Mouse (Mus musculus) liver, postnatal 0 days (tissue): Measurements from ENCODE around the gene Syn3. TPM values are rescaled to one million over a fixed set of nuclear protein-coding genes. Genes with fewer than 3 reads are reported as not detected.
A peak's percentile ranks its signal among the peaks of the same experiment; 100 is the strongest.

ENCODE experiments used
- ATAC-seq: fragments of 200-750 bp; cut with Nextera tagmentation; 2 replicates; pipeline ENCODE4 v1.8.0; 2017; ENCODE audit warnings: mild to moderate bottlenecking, moderate library complexity
- DNase-seq: peaks from one replicate; pipeline ENCODE4 v3.0.0-alpha.2; 2016
- H3K27ac ChIP-seq: fragments of 300-500 bp; sonication (generic); 2 replicates; pipeline ENCODE4 v1.5.1; 2014; ENCODE audit warnings: antibody characterized with exemption, moderate library complexity, mild to moderate bottlenecking, low read depth
- H3K27me3 ChIP-seq: fragments of 300-500 bp; sonication (generic); 2 replicates; pipeline ENCODE4 v1.6.1; 2014; ENCODE audit warnings: low read length, control low read depth, mixed read lengths; ENCODE audit not compliant: insufficient read depth
- H3K36me3 ChIP-seq: fragments of 300-500 bp; sonication (generic); replicated peaks from 2 replicates; pipeline ENCODE4 v1.6.1; 2014; ENCODE audit warnings: mild to moderate bottlenecking, control low read depth, low read length, moderate library complexity, mixed read lengths; ENCODE audit not compliant: insufficient read depth
- H3K4me1 ChIP-seq: fragments of 300-500 bp; sonication (generic); 2 replicates; pipeline ENCODE4 v1.6.1; 2014; ENCODE audit warnings: antibody characterized with exemption, mild to moderate bottlenecking, control low read depth; ENCODE audit not compliant: insufficient read depth
- H3K4me2 ChIP-seq: fragments of 300-500 bp; sonication (generic); 2 replicates; pipeline ENCODE4 v1.6.1; 2014; ENCODE audit warnings: low read depth, mild to moderate bottlenecking, low read length, moderate library complexity, mixed read lengths
- H3K4me3 ChIP-seq: fragments of 300-500 bp; sonication (generic); 2 replicates; pipeline ENCODE4 v1.5.1; 2014; ENCODE audit warnings: low read depth, low read length
- H3K9ac ChIP-seq: fragments of 300-500 bp; sonication (generic); replicated peaks from 2 replicates; pipeline ENCODE4 v1.6.1; 2014; ENCODE audit warnings: mild to moderate bottlenecking, moderate library complexity
- H3K9me3 ChIP-seq: fragments of 300-500 bp; sonication (generic); 2 replicates; pipeline ENCODE4 v1.6.1; 2016; ENCODE audit warnings: mild to moderate bottlenecking, control low read depth, low read length, mixed read lengths
- CTCF ChIP-seq: sonication (generic); IDR thresholded peaks from 2 replicates; pipeline ENCODE4 v1.5.1; 2016; ENCODE audit warnings: antibody characterized with exemption, low read depth
- EP300 ChIP-seq: IDR thresholded peaks from 2 replicates; pipeline ENCODE4 v1.6.1; 2016; ENCODE audit warnings: antibody characterized with exemption, low read depth, mild to moderate bottlenecking
- WGBS: fragments of 180-500 bp; shearing (Covaris S2); extraction: QIAGEN DNeasy Blood & Tissue Kit; methylation state at CpG from one replicate; pipeline ENCODE4 v1.1.7; 2014; ENCODE audit not compliant: insufficient replicate concordance; 5-methylcytosine and 5-hydroxymethylcytosine counted together
- polyA plus RNA-seq: library from polyadenylated mRNA; unstranded; fragments of >200 nt; fragmentation: Nextera tagmentation; extraction: Ambion mirVana; gene quantifications from 2 replicates; pipeline ENCODE4 v1.2.1, GENCODE M21; 2015

Gene Syn3
- polyA plus RNA-seq, 1 experiment from 2014 or later, result 0.25 TPM

- Histone ChIP-seq H3K4me2 (no peak overlapping the region), H3K4me3 (no peak overlapping the region), H3K27ac (peak overlapping the region; percentile 40; the same call in 1 of the 2 replicates), H3K4me1 (no peaks in the 10 kb centered on the region), H3K9me3 (no peaks in the 10 kb centered on the region), H3K36me3 (no peaks in the 10 kb centered on the region), H3K9ac (no peak overlapping the region), H3K27me3 (no peaks in the 10 kb centered on the region)
- ATAC-seq, result peak; percentile 66
- DNase-seq, result peak; percentile 20
- TF ChIP-seq CTCF, result no peak
- peak; percentile 69; the same call in 1 of the 2 replicates for TF ChIP-seq EP300
- 33% methylated on average over 19 of the region's 19 CpGs for WGBS
Observed at GRCm38 (mm10) chr10:86273410-86274191, 225.1 kb downstream of the Syn3 start.

- Histone ChIP-seq H3K9ac (no peak overlapping the region), H3K4me1 (no peaks in the 10 kb centered on the region), H3K4me3 (no peak overlapping the region), H3K27ac (no peak overlapping the region), H3K27me3 (no peaks in the 10 kb centered on the region), H3K9me3 (no peaks in the 10 kb centered on the region), H3K36me3 (no peaks in the 10 kb centered on the region), H3K4me2 (no peak overlapping the region)
- TF ChIP-seq CTCF, result no peak
- no peak for TF ChIP-seq EP300
- ATAC-seq (no peak), DNase-seq (no peak)
- WGBS, result 82% methylated on average over 3 of the region's 3 CpGs
Observed at GRCm38 (mm10) chr10:86272826-86273225, 225.9 kb downstream of the Syn3 start.

GRCm38 (mm10) chr10:86270254-86270653, 228.4 kb downstream of the Syn3 start:
- Histone ChIP-seq H3K4me1 (no peaks in the 10 kb centered on the region), H3K9ac (no peak overlapping the region), H3K4me2 (no peak overlapping the region), H3K27me3 (no peaks in the 10 kb centered on the region), H3K4me3 (no peak overlapping the region), H3K36me3 (no peaks in the 10 kb centered on the region), H3K9me3 (no peaks in the 10 kb centered on the region), H3K27ac (no peak overlapping the region)
- ATAC-seq (no peak), DNase-seq (no peak)
- no peak for TF ChIP-seq EP300
- TF ChIP-seq CTCF, result no peak
- 53% methylated on average over 3 of the region's 3 CpGs for WGBS

- H3K27me3 ChIP-seq, result no peaks in the 10 kb centered on the region
- no peak overlapping the region for H3K4me3 ChIP-seq
- ATAC-seq (no peak), DNase-seq (no peak)
- H3K27ac ChIP-seq, result no peak overlapping the region
- no peaks in the 10 kb centered on the region for H3K9me3 ChIP-seq
- no peaks in the 10 kb centered on the region for H3K36me3 ChIP-seq
- no peaks in the 10 kb centered on the region for H3K4me1 ChIP-seq
- no peak overlapping the region for H3K9ac ChIP-seq
- H3K4me2 ChIP-seq, result no peak overlapping the region
- 75% methylated on average over 9 of the region's 9 CpGs for WGBS
- no peak for TF ChIP-seq EP300
Observed at GRCm38 (mm10) chr10:86264618-86265017, 234.1 kb downstream of the Syn3 start.

- H3K9me3 ChIP-seq, result no peaks in the 10 kb centered on the region
- no peak overlapping the region for H3K9ac ChIP-seq
- no peak for ATAC-seq
- no peak for DNase-seq
- no peaks in the 10 kb centered on the region for H3K4me1 ChIP-seq
- no peak overlapping the region for H3K27ac ChIP-seq
- no peak overlapping the region for H3K4me3 ChIP-seq
- TF ChIP-seq EP300 (no peak), CTCF (no peak)
- WGBS, result 73% methylated on average over 2 of the region's 2 CpGs
- H3K27me3 ChIP-seq, result no peaks in the 10 kb centered on the region
- H3K36me3 ChIP-seq, result no peaks in the 10 kb centered on the region
- no peak overlapping the region for H3K4me2 ChIP-seq
Observed at GRCm38 (mm10) chr10:86261725-86262124, 237.0 kb downstream of the Syn3 start.

GRCm38 (mm10) chr10:86258992-86259391, 239.7 kb downstream of the Syn3 start:
- no peaks in the 10 kb centered on the region for H3K9me3 ChIP-seq
- no peak for TF ChIP-seq CTCF
- no peak for TF ChIP-seq EP300
- ATAC-seq (no peak), DNase-seq (no peak)
- H3K4me3 ChIP-seq, result no peak overlapping the region
- no peak overlapping the region for H3K27ac ChIP-seq
- H3K4me1 ChIP-seq, result no peaks in the 10 kb centered on the region
- WGBS, result 72% methylated on average over 3 of the region's 3 CpGs
- no peak overlapping the region for H3K9ac ChIP-seq
- no peaks in the 10 kb centered on the region for H3K27me3 ChIP-seq
- H3K4me2 ChIP-seq, result no peak overlapping the region
- H3K36me3 ChIP-seq, result no peaks in the 10 kb centered on the region
